Mouse (Mus musculus): ENCODE data around the gene Cyth1. TPM values are rescaled to one million over a fixed set of nuclear protein-coding genes. Genes with fewer than 3 reads are reported as not detected.

The Cyth1 gene
- polyA plus RNA-seq, 3 experiments from 2014 or later: 33.8 to 51.6 (median 41.7) TPM

GRCm38 (mm10) chr11:118197508-118198295, 50.7 kb downstream of the Cyth1 start:
- no peak for ATAC-seq

- ATAC-seq: no peak
Measured at GRCm38 (mm10) chr11:118196824-118197388, 51.5 kb downstream of the Cyth1 start.

GRCm38 (mm10) chr11:118193390-118194147, 54.8 kb downstream of the Cyth1 start:
- ATAC-seq: no peak

- no peak for ATAC-seq
Measured at GRCm38 (mm10) chr11:118192973-118193372, 55.4 kb downstream of the Cyth1 start.

GRCm38 (mm10) chr11:118182768-118183167, 65.6 kb downstream of the Cyth1 start:
- no peak for ATAC-seq

- ATAC-seq: no peak
Measured at GRCm38 (mm10) chr11:118182353-118182752, 66.0 kb downstream of the Cyth1 start.

- ATAC-seq: no peak
Measured at GRCm38 (mm10) chr11:118180199-118180598, 68.2 kb downstream of the Cyth1 start.

GRCm38 (mm10) chr11:118178236-118178635, 70.2 kb downstream of the Cyth1 start:
- ATAC-seq: no peak

- ATAC-seq: no peak
Measured at GRCm38 (mm10) chr11:118174752-118175151, 73.6 kb downstream of the Cyth1 start.

- ATAC-seq: no peak
Measured at GRCm38 (mm10) chr11:118172768-118173167, 75.6 kb downstream of the Cyth1 start.

GRCm38 (mm10) chr11:118170333-118170732, 78.1 kb downstream of the Cyth1 start:
- ATAC-seq: no peak

- ATAC-seq: no peak
Measured at GRCm38 (mm10) chr11:118168714-118169113, 79.7 kb downstream of the Cyth1 start.

GRCm38 (mm10) chr11:118166626-118167025, 81.8 kb downstream of the Cyth1 start:
- no peak for ATAC-seq

- ATAC-seq: no peak
Measured at GRCm38 (mm10) chr11:118165681-118166080, 82.7 kb downstream of the Cyth1 start.

- ATAC-seq: no peak
Measured at GRCm38 (mm10) chr11:118164566-118164965, 83.8 kb downstream of the Cyth1 start.

GRCm38 (mm10) chr11:118162245-118162644, 86.1 kb downstream of the Cyth1 start:
- no peak for ATAC-seq

GRCm38 (mm10) chr11:118161240-118161639, 87.2 kb downstream of the Cyth1 start:
- ATAC-seq: no peak

- ATAC-seq: no peak
Measured at GRCm38 (mm10) chr11:118160763-118161162, 87.6 kb downstream of the Cyth1 start.

- ATAC-seq: no peak
Measured at GRCm38 (mm10) chr11:118158753-118159152, 89.6 kb downstream of the Cyth1 start.

- no peak for ATAC-seq
Measured at GRCm38 (mm10) chr11:118156480-118157060, 91.8 kb downstream of the Cyth1 start.

GRCm38 (mm10) chr11:118152964-118153363, 95.4 kb downstream of the Cyth1 start:
- no peak for ATAC-seq

GRCm38 (mm10) chr11:118151423-118152180, 96.8 kb downstream of the Cyth1 start:
- ATAC-seq: no peak
